Mouse (Mus musculus): ENCODE measurements around the gene Cmtm1. TPM values are rescaled to one million over a fixed set of nuclear protein-coding genes. Genes with fewer than 3 reads are reported as not detected.

Gene Cmtm1
- polyA plus RNA-seq, 1 experiment from 2014 or later: not detected

DNA sequence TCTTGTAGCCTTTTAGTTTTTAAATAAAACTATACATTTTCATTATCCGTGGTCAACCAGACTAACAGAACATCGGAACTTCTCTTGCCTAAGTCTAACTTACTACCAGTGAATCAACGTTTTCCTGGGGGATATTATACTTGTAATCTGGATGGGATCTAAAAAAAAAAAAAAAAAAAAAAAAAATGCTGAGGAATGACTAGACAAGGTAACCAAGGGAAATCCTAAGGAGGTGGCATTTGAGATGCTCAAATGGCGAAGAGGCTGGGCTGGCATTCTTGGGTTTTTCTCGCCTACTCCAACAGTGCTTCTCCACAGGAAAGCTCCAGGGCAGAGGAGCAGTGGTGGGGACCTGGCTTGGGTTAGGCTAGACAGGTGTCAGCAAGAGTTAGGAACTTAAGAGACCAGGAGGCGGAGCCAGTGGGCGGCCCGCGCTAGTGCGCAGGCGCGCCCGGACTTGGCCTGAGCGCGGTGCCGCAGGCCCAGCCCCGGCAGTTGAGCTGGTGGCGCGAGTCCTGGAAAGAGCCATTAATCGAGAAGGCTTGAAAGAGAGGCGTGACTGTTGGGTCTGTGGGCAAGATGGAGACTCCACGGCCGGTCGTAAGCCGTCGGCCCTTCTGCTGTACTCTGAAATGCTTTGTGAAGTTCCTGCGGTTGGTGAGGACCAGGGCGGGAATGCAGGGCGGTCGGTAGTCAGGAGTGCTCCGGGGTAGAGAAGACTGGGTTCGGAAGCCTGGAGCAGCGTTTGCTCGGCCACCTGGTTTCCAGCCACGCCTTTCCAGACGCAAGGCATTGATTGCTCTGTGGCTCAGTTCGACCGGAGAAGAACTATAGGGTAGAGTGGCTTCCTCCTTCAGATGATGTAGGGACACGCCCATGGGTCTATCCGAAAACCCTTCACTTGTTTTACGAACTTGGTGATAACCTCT, 59.2 kb downstream of the Cmtm1 start, which contains the start of gene Cklf:
TSS of gene Cklf (plus strand) at position 423 of the 929 bp plus-strand sequence.
- peak; percentile 89 for ATAC-seq (ENCODE audit: low FRiP score, low read depth)
- peak within 1 kb of the TSS; percentile 68 for H3K27ac ChIP-seq (replicated peaks)
- peak within 1 kb of the TSS; percentile 69 for H3K9ac ChIP-seq (replicated peaks)
- peak within 1 kb of the TSS; percentile 68 for H3K4me3 ChIP-seq
- H3K36me3 ChIP-seq: no peaks in the 10 kb centered on the region
- H3K27me3 ChIP-seq: no peaks in the 10 kb centered on the region
- H3K4me2 ChIP-seq (replicated peaks): peak within 1 kb of the TSS; percentile 74
- peaks cover 22% of the 10 kb centered on the region for H3K4me1 ChIP-seq
- no peaks in the 10 kb centered on the region for H3K9me3 ChIP-seq
- 4% methylated on average over 41 of the region's 41 CpGs for WGBS

DNA sequence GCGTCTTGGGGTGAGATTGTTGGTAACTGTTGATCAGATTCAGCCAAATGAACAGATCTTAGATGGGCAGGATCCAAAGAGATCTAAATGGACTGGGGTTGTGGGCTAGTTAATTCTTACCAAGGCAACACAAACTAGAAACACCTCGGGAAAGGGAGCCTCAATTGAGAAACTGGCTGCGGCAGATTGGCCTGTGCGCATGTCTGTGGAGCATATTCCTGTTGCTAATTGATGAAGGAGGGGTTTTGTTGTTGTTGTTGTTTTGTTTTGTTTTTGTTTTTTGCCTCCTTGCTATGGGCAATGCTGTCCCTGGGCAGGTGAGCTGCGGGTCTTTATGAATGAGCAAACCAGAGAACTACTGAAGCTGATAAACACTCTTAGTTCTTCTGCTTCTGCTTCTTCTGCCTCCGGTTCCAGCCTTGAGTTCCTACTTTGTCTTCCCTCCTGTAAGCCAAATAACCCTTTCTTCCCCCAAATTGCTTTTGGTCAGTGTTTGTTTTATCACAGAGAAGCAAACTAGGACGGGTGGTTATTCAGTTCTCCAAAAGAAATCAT, 60.4 kb downstream of the Cmtm1 start:
- 87% methylated on average over 7 of the region's 7 CpGs for WGBS
- H3K9ac ChIP-seq (replicated peaks): no peak overlapping the region
- peaks cover 22% of the 10 kb centered on the region for H3K4me1 ChIP-seq
- H3K4me3 ChIP-seq: no peak overlapping the region
- H3K27ac ChIP-seq (replicated peaks): no peak overlapping the region
- ATAC-seq (ENCODE audit: low FRiP score, low read depth): no peak
- H3K9me3 ChIP-seq: no peaks in the 10 kb centered on the region
- 0 out of 2 replicates have a peak, but pooled peaks cover 6% of the 10 kb centered on the region for H3K36me3 ChIP-seq
- H3K27me3 ChIP-seq: no peaks in the 10 kb centered on the region
- H3K4me2 ChIP-seq (replicated peaks): no peak overlapping the region

DNA sequence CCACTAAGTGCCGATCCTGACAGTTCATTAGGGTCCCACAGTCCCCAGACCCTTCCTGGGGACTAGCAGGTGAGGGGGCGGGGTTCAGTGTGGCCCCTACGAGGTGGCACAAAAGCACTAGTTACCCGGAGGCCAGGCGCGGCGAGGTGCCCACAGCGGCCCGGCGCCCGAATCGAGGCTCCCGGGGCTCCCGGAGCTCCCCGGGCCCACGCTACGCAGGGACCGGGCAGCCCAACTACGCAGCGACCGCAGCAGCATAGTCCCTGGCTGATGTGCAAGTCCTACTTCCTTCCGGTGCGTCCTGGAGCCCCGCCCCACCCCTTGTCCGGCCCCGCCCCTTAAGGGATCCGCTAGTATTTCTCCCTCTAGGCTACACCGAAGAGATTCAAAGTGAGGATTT, 61.7 kb downstream of the Cmtm1 start, which contains the start of gene Tk2:
TSS of gene Tk2 (minus strand) at position 283 of the 400 bp plus-strand sequence.
- Histone ChIP-seq H3K9ac (replicated peaks) (peak within 1 kb of the TSS; percentile 82), H3K27ac (replicated peaks) (no peak within 1 kb of the TSS), H3K36me3 (peaks cover 14% of the 10 kb centered on the region; the same call in 1 of the 2 replicates), H3K4me3 (peak within 1 kb of the TSS; percentile 74), H3K4me2 (replicated peaks) (peak within 1 kb of the TSS; percentile 65), H3K9me3 (no peaks in the 10 kb centered on the region), H3K4me1 (peaks cover 22% of the 10 kb centered on the region), H3K27me3 (no peaks in the 10 kb centered on the region)
- peak; percentile 89 for ATAC-seq (ENCODE audit: low FRiP score, low read depth)
- WGBS: under 1% methylated on average over 26 of the region's 28 CpGs

DNA sequence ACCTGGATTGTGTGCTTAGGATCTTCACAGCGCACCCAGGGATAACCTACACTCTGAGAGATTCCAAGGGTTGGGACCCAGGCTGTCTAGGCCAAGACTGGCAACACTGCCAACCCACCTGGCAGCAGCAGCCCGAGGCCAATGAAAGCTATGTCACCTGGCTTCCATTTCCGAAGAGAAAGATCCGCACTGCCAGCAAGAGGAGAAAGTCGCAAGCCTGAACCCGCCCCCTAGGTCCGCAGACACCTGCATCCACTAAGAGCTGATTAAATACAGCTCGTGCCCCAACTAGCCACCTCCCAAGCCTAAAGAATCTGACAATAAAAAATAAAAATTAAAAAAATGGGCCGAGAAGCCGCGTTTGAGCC, 62.1 kb downstream of the Cmtm1 start:
- Histone ChIP-seq H3K9ac (replicated peaks) (peak overlapping the region; percentile 82), H3K27me3 (no peaks in the 10 kb centered on the region), H3K4me1 (peaks cover 22% of the 10 kb centered on the region), H3K4me3 (peak overlapping the region; percentile 74), H3K4me2 (replicated peaks) (peak overlapping the region; percentile 65), H3K36me3 (peaks cover 18% of the 10 kb centered on the region; the same call in 1 of the 2 replicates), H3K27ac (replicated peaks) (no peak overlapping the region), H3K9me3 (no peaks in the 10 kb centered on the region)
- WGBS: 5% methylated on average over 11 of the region's 11 CpGs
- ATAC-seq (ENCODE audit: low FRiP score, low read depth): peak; percentile 5; the same call in 1 of the 2 replicates

DNA sequence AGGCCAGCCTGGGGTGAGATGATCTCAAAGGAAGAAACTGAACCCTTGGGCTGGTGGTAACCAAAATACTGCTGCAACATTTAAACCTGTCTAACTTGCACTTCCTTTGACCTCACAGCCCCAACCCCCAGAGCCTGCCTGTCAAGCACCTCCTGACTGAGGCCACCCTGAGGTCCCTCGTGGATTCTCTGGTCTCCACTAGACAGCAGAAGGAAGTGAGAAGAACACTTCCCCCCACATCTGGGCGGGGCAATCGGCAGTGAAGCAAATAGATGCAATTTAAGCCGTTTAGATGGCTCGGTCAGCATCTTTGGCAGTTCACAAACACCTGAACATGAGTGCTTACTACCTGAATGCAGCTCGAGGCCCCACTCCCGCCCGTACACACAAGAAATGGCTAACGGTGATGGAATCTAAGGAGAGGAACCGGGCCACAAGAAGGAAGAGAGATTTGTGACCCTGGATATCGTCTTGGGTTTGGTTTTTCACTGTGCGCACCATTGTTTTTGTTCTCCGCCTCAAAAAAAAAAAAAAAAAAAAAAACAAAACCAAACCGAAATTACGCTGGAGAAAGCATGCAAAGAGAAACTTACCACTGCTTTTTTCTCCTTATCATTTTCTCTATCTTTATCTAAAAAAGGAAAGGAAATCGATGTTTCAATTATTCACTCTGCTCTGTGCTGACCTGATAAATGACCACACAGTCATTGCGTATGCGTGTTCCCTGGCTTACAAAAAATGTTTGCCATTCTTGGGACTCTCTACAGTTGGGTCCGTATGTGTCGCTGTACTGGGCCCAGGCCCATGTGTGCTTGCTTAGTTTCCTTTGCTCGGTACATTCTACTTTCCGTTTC, 62.7 kb downstream of the Cmtm1 start:
- H3K4me1 ChIP-seq: peaks cover 22% of the 10 kb centered on the region
- no peak for ATAC-seq (ENCODE audit: low FRiP score, low read depth)
- H3K9me3 ChIP-seq: no peaks in the 10 kb centered on the region
- no peaks in the 10 kb centered on the region for H3K27me3 ChIP-seq
- peak overlapping the region; percentile 82 for H3K9ac ChIP-seq (replicated peaks)
- H3K36me3 ChIP-seq: peaks cover 24% of the 10 kb centered on the region
- peak overlapping the region; percentile 65 for H3K4me2 ChIP-seq (replicated peaks)
- H3K4me3 ChIP-seq: peak overlapping the region; percentile 74
- no peak overlapping the region for H3K27ac ChIP-seq (replicated peaks)
- WGBS: 77% methylated on average over 22 of the region's 22 CpGs

DNA sequence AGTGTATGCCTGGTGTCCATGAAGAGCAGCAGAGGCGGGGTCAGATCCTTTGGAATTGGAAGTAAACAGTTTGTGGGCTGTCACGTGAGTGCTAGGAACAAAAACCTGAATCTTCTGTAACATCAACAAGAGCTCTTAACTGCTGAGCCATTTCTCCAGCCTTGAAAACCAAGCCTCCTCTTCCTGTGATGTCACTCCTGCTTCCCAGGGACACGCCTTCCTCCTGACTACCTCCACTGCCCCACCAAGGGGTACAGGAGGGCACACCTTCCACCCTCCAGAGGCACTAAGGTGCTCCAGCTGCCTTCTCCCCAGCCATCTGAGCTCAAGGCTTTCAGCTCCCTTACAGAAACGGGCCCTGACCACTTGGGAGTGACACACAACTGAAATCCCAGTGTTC, 63.3 kb downstream of the Cmtm1 start:
- 88% methylated on average over 4 of the region's 4 CpGs for WGBS
- H3K27ac ChIP-seq (replicated peaks): no peak overlapping the region
- no peak overlapping the region for H3K4me2 ChIP-seq (replicated peaks)
- H3K9ac ChIP-seq (replicated peaks): no peak overlapping the region
- H3K4me1 ChIP-seq: peaks cover 18% of the 10 kb centered on the region
- no peaks in the 10 kb centered on the region for H3K9me3 ChIP-seq
- H3K27me3 ChIP-seq: no peaks in the 10 kb centered on the region
- no peak overlapping the region for H3K4me3 ChIP-seq
- ATAC-seq (ENCODE audit: low FRiP score, low read depth): no peak
- H3K36me3 ChIP-seq: peaks cover 30% of the 10 kb centered on the region

Other genes starting within 250 kb of the Cmtm1 start
- 14.0 and 16.5 TPM in 2 replicates for gene Cdh5, start 208.5 kb downstream of the Cmtm1 start, polyA plus RNA-seq (2016; fragmentation: Nextera tagmentation; extraction: Ambion mirVana)
- gene Bean1, start 139.7 kb downstream of the Cmtm1 start, polyA plus RNA-seq (2016; fragmentation: Nextera tagmentation; extraction: Ambion mirVana): 0.80 and 1.6 TPM in 2 replicates
- gene Tk2, start 61.6 kb downstream of the Cmtm1 start, polyA plus RNA-seq (2016; fragmentation: Nextera tagmentation; extraction: Ambion mirVana): 38.2 and 42.5 TPM in 2 replicates
- 35.4 and 37.7 TPM in 2 replicates for gene Cklf, start 59.3 kb downstream of the Cmtm1 start, polyA plus RNA-seq (2016; fragmentation: Nextera tagmentation; extraction: Ambion mirVana)
- gene Cmtm2a, start 17.0 kb downstream of the Cmtm1 start, polyA plus RNA-seq (2016; fragmentation: Nextera tagmentation; extraction: Ambion mirVana): not detected in 2 replicates
- not detected in 2 replicates for gene Gm45711, start 64 bp downstream of the Cmtm1 start, polyA plus RNA-seq (2016; fragmentation: Nextera tagmentation; extraction: Ambion mirVana)
- gene Gm11020, start 11.4 kb upstream of the Cmtm1 start, polyA plus RNA-seq (2016; fragmentation: Nextera tagmentation; extraction: Ambion mirVana): not detected in 2 replicates
- gene Cmtm2b, start 12.1 kb upstream of the Cmtm1 start, polyA plus RNA-seq (2016; fragmentation: Nextera tagmentation; extraction: Ambion mirVana): not detected in 2 replicates
- gene Cmtm3, start 29.3 kb upstream of the Cmtm1 start, polyA plus RNA-seq (2016; fragmentation: Nextera tagmentation; extraction: Ambion mirVana): 54.8 and 69.4 TPM in 2 replicates
- gene Cmtm4, start 85.7 kb upstream of the Cmtm1 start, polyA plus RNA-seq (2016; fragmentation: Nextera tagmentation; extraction: Ambion mirVana): 2.0 and 2.5 TPM in 2 replicates
- 132 TPM in 2 replicates for gene Dync1li2, start 132.9 kb upstream of the Cmtm1 start, polyA plus RNA-seq (2016; fragmentation: Nextera tagmentation; extraction: Ambion mirVana)
- 0.20 and 0.32 TPM in 2 replicates for gene Terb1, start 199.8 kb upstream of the Cmtm1 start, polyA plus RNA-seq (2016; fragmentation: Nextera tagmentation; extraction: Ambion mirVana)
- gene Nae1, start 224.5 kb upstream of the Cmtm1 start, polyA plus RNA-seq (2016; fragmentation: Nextera tagmentation; extraction: Ambion mirVana): 118 and 130 TPM in 2 replicates
- 1.5 and 1.6 TPM in 2 replicates for gene Car7, start 224.5 kb upstream of the Cmtm1 start, polyA plus RNA-seq (2016; fragmentation: Nextera tagmentation; extraction: Ambion mirVana)

Data from midbrain, embryonic 12.5 days (tissue).